In genomic region chr6:85193381-85194318, GRCm38 (mm10) we compare ENCODE assay signal across 11 mouse cellular contexts. TPM values are rescaled to one million over a fixed set of nuclear protein-coding genes. Genes with fewer than 3 reads are reported as not detected.
DNase-seq lines count a peak whose midpoint lies in the region; ATAC-seq lines count a peak whose summit lies in the region.
"Had no signal": no experiment of that assay in that cellular context is flagged by ENCODE, and none has a peak within 500 bp of the region (broad histone marks: within the 10 kb centered on the region; RNA-seq: fewer than 3 reads in every experiment).

No protein-coding gene starts in this region.

- H3K27ac ChIP-seq in heart, embryonic 14.5 days (replicated peaks in 1 of 2; ENCODE audit: control insufficient read depth in 1 of 2, insufficient read depth in 1 of 2, low read depth in 2 of 2, low read length in 2 of 2) = no peak overlapping the region
- H3K27ac ChIP-seq in hindbrain, embryonic 11.5 days (ENCODE audit: low read depth, low read length) = no peak overlapping the region
- H3K27ac ChIP-seq: intestine, embryonic 15.5 days had no signal

- no peak for DNase-seq in heart, postnatal 25 days (ENCODE audit: low spot score)
- DNase-seq in brain, adult 2 months (ENCODE audit: low read depth, low spot score) = peak; percentile 50
- peak; percentile 47 for DNase-seq in hindbrain, embryonic 11.5 days (ENCODE audit: low spot score)
- peak; percentile 38 for DNase-seq in neural tube, embryonic 10.5 days (ENCODE audit: extremely low spot score, low spot score)
- no peak for DNase-seq in cerebellum, postnatal 4 days (ENCODE audit: low spot score in 2 of 2)
- no peak for DNase-seq in spleen, adult 18-20 months

- intact Hi-C loops in heart, postnatal 25 days (cut with DNase I) = no loop called here

- no peak overlapping the region for H3K4me3 ChIP-seq in heart, embryonic 14.5 days (ENCODE audit: control insufficient read depth in 1 of 2, insufficient read depth in 1 of 2, low read depth in 1 of 2, low read length in 2 of 2)
- no peak overlapping the region for H3K4me3 ChIP-seq in hindbrain, embryonic 11.5 days (ENCODE audit: low read depth, low read length)
- H3K4me3 ChIP-seq: intestine, embryonic 15.5 days had no signal

- H3K9ac ChIP-seq in heart, embryonic 14.5 days (ENCODE audit: low read length) = no peak overlapping the region
- no peak overlapping the region for H3K9ac ChIP-seq in hindbrain, embryonic 11.5 days (ENCODE audit: low read depth, low read length)
- H3K9ac ChIP-seq: intestine, embryonic 15.5 days had no signal

- ATAC-seq in heart, embryonic 14.5 days (ENCODE audit: insufficient number of reproducible peaks, insufficient read depth, low FRiP score, low read depth) = no peak
- ATAC-seq in hindbrain, embryonic 11.5 days (ENCODE audit: low FRiP score) = no peak
- no peak for ATAC-seq in activated CD4-positive, CD25-positive, alpha-beta regulatory T cell, adult 4 months
- ATAC-seq: intestine, embryonic 15.5 days had no signal

- H3K27me3 ChIP-seq in heart, embryonic 14.5 days (ENCODE audit: control insufficient read depth, insufficient read depth, low read length) = peaks cover 86% of the 10 kb centered on the region
- H3K27me3 ChIP-seq in hindbrain, embryonic 11.5 days (ENCODE audit: control insufficient read depth, insufficient read depth, low read length) = peaks cover 70% of the 10 kb centered on the region

- peaks cover 2 to 9% of the 10 kb centered on the region in 2 experiments; a peak in 2 of 4 replicates for H3K4me1 ChIP-seq in heart, embryonic 14.5 days (ENCODE audit: control insufficient read depth in 2 of 2, insufficient read depth in 2 of 2, low read length in 2 of 2)
- peaks cover 6% of the 10 kb centered on the region; the same call in 1 of the 2 replicates for H3K4me1 ChIP-seq in hindbrain, embryonic 11.5 days (replicated peaks; ENCODE audit: control insufficient read depth, insufficient read depth, low read length)

- WGBS in heart, embryonic 14.5 days = 8% methylated on average over 29 of the region's 29 CpGs
- WGBS in hindbrain, embryonic 11.5 days = 3% methylated on average over 29 of the region's 29 CpGs

- no peaks in the 10 kb centered on the region for H3K36me3 ChIP-seq in heart, embryonic 14.5 days (ENCODE audit: control insufficient read depth, insufficient read depth, low read length)
- no peaks in the 10 kb centered on the region for H3K36me3 ChIP-seq in hindbrain, embryonic 11.5 days (ENCODE audit: control insufficient read depth, insufficient read depth, low read length)
- H3K36me3 ChIP-seq: intestine, embryonic 15.5 days had no signal

- 0 out of 2 replicates have a peak overlapping the region, but pooled peaks have one; percentile 7 for H3K4me2 ChIP-seq in heart, embryonic 14.5 days (ENCODE audit: low read length)
- H3K4me2 ChIP-seq in hindbrain, embryonic 11.5 days (replicated peaks; ENCODE audit: low read depth, low read length) = no peak overlapping the region
- H3K4me2 ChIP-seq: intestine, embryonic 15.5 days had no signal

- H3K9me3 ChIP-seq in heart, embryonic 14.5 days (ENCODE audit: control insufficient read depth, low read length) = no peaks in the 10 kb centered on the region
- no peaks in the 10 kb centered on the region for H3K9me3 ChIP-seq in hindbrain, embryonic 11.5 days (ENCODE audit: control insufficient read depth, low read length)
- H3K9me3 ChIP-seq: intestine, embryonic 15.5 days had no signal

RNA-seq across cellular contexts. Expression of gene Emx1, which starts 6.4 kb away (rescaled TPM):
- not detected in 2 replicates for polyA plus RNA-seq in heart, embryonic 14.5 days (2014; fragmentation: Nextera tagmentation; extraction: Ambion mirVana)
- total RNA-seq in heart, postnatal 25 days (2021) = not detected
- polyA plus RNA-seq in hindbrain, embryonic 11.5 days (2014; fragmentation: Nextera tagmentation; extraction: Ambion mirVana) = 0.13 TPM in 1 of 2 replicates, not detected in the other
- not detected for polyA plus RNA-seq in activated CD4-positive, CD25-positive, alpha-beta regulatory T cell, adult 4 months (2017; shearing (Covaris generic))
- total RNA-seq: CH12.LX had no signal
- polyA plus RNA-seq: intestine, embryonic 15.5 days; liver, embryonic 16.5 days had no signal

RNA-seq across cellular contexts. Expression of gene Spr, which starts 56.1 kb away (rescaled TPM):
- 55.2 and 83.6 TPM in 2 replicates for polyA plus RNA-seq in heart, embryonic 14.5 days (2014; fragmentation: Nextera tagmentation; extraction: Ambion mirVana)
- 10 to 100 TPM; 73.5 to 76.8 TPM for total RNA-seq in heart, postnatal 25 days (2021)
- polyA plus RNA-seq in hindbrain, embryonic 11.5 days (2014; fragmentation: Nextera tagmentation; extraction: Ambion mirVana) = 42.8 and 52.0 TPM in 2 replicates
- 10 to 100 TPM; 24.0 to 31.0 TPM for polyA plus RNA-seq in activated CD4-positive, CD25-positive, alpha-beta regulatory T cell, adult 4 months (2017; shearing (Covaris generic))

Comparison
In these comparisons a context has a peak if more than half of its experiments do, and no peak if none do; other contexts are left out.
1. DNase-seq: peak in brain, adult 2 months (single experiment), hindbrain, embryonic 11.5 days (single experiment) and neural tube, embryonic 10.5 days (single experiment); none in heart, postnatal 25 days (single experiment), cerebellum, postnatal 4 days (0 of 2) and spleen, adult 18-20 months (0 of 2).